Mouse (Mus musculus): ENCODE results near the gene Eya3. TPM values are rescaled to one million over a fixed set of nuclear protein-coding genes. Genes with fewer than 3 reads are reported as not detected.
"Not testable (repeated sequence)": the region's sequence is repeated elsewhere in the genome, so short reads cannot be mapped to it uniquely, and the experiment has no call there.

Eya3 gene
- total RNA-seq, 2 experiments from 2014 or later, result 15.0 to 43.6 TPM

DNA sequence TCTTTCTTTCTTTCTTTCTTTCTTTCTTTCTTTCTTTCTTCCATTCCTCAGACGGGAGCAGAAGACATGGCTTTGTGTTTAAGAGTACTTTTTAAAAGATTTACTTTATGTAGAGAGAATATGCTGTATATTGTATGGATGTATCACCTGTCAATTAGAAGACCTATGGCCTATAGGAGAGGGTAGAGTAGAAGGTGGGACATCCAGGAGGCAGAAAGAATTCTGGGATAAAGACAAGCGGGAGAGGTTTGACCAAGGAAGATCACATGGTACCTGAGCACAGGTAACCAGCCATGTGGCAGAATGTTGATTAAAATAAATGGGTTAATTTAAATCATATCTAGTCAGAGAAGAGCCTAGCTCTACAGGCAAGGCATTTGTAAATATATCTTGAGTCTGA, 96.0 kb downstream of the Eya3 start:
- ATAC-seq (replicated peaks; ENCODE audit: low FRiP score, poor library complexity, severe bottlenecking), result no peak

DNA sequence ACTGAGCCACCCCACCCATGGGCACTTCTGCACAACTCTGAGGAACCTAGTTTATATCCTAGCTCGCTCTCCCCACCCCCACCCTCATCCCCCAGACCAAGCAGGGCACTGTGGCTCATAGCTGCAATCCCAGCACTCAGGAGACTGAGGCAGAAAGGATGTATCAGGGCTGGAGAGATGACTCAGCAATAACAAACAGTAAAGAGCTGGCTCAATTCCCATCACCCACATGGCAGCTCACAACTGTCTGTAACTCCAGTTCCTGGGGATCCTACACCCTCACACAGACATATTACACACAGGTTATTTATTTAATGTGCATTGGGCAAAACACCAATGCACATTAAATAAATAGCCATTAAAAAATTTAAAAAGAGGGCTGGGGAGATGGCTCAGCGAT, 96.6 kb downstream of the Eya3 start:
- ATAC-seq (replicated peaks; ENCODE audit: low FRiP score, poor library complexity, severe bottlenecking), result no peak

DNA sequence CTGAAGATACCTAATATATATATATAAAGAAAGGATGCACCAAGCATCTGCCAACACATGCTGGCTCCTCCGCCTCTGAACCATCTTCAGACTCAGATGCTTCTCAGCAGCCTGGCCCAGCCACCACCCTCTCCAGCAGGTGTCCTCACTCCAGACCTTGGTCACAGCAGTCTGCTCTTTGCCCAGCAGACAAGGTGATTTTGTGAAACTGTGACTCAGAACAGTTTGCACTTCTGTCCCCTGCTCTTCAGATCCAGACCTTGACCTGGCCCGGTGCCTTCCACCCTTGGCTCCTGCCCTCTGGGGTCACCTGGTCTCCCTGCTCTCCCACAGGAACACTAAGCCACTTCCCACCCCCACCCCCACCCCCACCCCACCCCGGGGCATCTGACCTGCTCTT, 97.1 kb downstream of the Eya3 start:
- ATAC-seq (replicated peaks; ENCODE audit: low FRiP score, poor library complexity, severe bottlenecking), result no peak

DNA sequence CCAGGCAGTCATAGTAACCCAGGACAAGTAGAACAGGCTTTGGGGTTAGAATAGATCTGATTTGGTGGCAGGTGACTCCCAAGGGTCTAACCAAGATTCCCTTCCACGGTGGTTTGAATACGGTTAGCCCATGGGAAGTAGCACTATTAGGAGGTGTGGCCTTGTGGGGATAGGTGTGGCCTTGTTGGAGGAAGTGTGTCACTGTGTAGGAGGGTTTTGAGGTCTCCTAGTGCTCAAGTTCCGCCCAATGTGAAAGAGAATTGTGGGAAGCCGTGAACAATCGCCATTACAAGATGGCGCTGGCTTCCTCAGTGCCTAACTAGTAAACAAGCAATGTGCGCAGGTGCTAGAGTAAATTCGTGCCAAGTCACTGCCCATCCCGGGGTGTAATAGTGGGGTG, 98.4 kb downstream of the Eya3 start:
- not testable (repeated sequence) for ATAC-seq (replicated peaks; ENCODE audit: low FRiP score, poor library complexity, severe bottlenecking)

DNA sequence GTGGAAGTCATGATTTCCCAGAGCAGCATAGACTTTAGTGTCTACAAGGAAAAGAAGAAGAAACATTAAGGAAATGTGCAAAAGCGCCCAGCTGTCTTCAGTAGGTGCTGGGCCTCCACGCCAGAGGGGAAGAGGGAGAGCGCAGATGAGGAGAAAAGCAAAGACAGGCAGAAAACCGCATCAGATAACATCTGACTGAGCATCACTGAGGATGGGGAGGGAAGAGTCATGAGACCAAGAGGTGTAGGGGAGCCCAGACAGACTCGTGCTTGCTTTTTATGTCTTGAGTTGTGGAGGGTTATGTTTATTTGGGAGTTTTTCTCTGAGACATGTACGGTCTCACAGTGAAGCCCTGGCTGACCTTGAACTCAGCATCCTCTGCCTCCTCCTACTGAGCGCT, 102.7 kb downstream of the Eya3 start:
- ATAC-seq (replicated peaks; ENCODE audit: low FRiP score, poor library complexity, severe bottlenecking), result no peak

DNA sequence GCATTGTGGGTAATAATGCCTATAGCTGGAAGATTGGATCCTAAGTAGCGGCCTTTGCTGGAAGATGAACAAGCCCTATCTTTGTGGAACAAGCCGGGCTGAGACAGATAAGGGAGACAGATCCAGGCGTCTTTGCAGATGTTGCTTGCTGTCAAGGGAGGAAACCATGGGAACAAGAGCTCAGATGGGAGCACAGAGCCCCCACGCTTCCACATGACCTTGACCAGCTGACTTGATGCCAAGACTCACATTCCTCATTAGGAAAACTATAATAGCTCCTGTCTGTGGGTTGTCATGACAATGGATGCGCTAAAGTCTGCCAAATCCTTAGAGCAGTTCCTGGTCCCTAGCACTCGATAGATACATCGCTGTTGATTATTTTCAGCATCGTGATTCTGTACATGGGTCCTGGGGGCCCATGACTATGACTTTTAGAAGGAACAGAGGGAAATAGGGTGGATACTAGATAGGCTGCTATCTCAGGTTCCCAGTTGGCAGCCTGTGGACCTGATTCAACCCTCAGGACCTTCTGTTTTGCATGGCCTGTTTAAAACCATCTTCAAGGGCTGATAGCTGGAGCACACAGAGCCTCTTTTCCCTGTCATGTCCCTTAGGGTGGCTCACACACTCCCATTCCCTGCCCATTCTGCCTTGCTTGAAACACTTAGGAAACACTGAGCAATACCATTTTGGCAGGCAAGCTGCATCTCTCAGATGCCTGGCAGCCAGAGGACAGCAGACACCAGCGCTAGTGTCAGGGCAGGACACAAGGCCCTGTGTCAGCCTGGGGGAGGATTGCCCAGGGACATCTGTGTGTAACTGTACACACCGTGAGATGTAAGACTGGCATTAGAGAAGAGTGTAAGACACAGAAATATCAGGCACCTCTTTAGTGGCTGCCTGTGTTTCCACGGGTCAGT, 105.5 kb downstream of the Eya3 start:
- no peak for ATAC-seq (replicated peaks; ENCODE audit: low FRiP score, poor library complexity, severe bottlenecking)

DNA sequence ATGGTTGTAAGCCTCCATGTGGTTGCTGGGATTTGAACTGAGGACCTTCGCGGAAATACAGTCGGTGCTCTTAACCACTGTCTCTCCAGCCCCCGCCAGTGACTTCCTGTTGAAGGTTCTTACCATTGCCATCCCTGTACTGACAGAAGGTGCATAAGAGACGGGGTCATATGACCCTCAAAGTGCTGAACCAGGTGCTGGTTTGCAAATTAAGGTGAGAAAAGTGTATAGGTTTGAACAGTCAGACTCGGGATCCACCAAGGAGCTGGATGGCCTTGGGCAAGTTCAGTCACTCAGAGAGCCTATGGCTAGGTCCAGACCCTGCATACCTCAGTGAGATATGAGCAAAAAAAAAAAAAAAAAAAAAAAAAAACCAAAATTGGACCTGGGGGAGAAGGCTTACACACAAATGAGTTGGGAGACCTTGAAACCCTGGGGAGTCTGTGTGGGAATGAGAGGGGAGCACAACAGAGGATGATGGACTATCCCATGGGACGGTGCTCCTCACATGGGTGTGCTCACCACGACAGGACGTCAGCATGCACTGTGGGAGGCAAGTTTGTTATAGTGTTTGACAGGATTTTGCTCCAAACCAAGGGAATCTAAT, 108.2 kb downstream of the Eya3 start:
- ATAC-seq (replicated peaks; ENCODE audit: low FRiP score, poor library complexity, severe bottlenecking), result no peak

DNA sequence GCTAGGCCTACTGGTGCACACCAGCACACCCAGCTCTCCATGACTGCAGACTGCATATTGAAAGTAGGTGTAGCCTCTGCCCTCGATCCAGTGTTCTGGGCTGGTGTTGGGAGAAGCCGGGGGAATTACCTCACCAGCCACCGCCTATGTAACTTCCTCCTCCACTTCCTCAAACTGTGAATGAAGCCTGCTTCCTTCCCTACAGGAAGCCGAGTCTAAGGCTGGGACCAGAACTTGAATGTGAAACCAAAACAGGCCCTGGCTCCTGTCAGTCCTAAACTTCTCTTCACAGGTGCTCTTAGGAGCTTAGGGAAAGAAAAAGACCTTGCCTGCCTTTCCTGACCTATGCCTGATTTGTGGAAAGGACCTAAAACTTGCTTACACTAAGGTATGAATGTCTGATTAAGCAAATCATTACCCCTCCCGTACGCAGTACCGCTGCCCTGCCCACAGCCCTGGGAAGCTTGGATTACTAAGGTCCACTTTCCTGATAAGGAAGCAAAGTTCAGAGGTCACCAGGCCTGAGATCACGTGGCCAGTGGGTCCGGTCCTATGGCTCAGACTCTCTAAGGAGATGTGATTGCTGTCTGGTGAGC, 109.0 kb downstream of the Eya3 start:
- ATAC-seq (replicated peaks; ENCODE audit: low FRiP score, poor library complexity, severe bottlenecking), result no peak

DNA sequence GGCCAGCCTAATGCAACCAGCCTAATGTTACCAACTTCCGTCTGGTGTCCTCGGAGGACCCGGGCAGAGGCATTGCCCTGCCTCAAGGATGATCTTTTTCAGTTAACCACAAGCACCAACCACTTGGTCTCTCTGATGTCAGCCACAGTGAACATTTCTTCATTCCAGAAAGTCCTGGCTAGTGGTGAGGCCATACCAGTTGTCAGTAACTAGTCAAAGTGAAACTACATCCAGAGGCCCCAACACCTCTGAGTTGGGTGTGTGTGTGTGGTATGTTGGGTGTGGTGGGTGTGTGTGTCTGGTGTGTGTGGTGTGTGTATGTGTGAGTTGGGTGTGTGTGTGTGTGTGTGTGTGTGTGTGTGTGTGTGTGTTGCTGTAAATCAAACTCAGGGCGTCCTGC, 110.0 kb downstream of the Eya3 start:
- no peak for ATAC-seq (replicated peaks; ENCODE audit: low FRiP score, poor library complexity, severe bottlenecking)

DNA sequence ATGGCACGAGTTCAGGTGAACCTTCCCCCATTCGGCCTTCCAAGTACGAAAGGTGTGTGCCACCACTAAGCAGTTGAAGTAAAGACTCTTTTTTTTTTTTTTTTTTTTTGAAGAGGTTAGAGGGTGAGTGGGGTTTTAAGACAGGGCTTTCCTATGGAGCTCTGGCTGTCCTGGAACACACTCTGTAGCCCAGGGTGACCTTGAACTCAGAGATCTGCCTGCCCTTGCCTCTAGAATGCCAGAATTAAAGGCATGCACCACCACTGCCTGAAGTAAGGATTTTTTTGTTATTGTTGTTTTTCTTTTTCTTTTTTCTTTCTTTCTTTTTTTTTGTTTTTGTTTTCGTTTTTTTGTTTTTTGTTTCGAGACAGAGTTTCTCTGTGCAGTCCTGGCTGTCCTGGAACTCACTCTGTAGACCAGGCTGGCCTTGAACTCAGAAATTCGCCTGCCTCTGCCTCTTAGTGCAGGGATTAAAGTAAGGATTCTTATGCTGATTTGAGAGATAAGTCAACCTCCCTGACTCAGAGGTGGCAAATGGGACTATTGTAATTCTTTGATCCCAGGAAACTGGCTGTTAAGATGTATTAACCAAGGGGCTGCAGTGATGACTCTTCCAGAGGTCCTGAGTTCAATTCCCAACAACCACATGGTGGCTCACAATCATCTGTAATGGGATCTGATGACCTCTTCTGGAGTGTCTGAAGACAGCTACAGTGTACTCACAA, 110.6 kb downstream of the Eya3 start:
- no peak for ATAC-seq (replicated peaks; ENCODE audit: low FRiP score, poor library complexity, severe bottlenecking)

DNA sequence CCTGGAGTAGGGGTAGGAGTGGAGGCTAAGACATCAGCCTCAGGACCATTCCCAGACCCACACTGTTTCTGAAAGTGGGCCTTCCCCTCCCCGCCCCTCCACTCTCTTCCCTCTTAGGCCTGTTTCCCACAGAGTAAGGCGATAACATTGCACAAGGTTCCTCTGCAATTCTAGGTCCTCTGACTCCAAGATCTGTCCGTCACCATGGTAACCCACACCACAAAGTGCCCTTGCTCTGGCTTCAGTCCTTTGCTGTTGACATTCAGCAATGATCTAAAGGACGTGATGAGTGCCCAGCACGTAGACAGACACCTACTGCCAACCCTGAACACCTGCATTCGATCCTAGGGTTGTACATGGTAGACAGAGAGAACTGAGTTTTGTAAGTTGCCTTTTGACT, 114.2 kb downstream of the Eya3 start:
- ATAC-seq (replicated peaks; ENCODE audit: low FRiP score, poor library complexity, severe bottlenecking), result no peak

DNA sequence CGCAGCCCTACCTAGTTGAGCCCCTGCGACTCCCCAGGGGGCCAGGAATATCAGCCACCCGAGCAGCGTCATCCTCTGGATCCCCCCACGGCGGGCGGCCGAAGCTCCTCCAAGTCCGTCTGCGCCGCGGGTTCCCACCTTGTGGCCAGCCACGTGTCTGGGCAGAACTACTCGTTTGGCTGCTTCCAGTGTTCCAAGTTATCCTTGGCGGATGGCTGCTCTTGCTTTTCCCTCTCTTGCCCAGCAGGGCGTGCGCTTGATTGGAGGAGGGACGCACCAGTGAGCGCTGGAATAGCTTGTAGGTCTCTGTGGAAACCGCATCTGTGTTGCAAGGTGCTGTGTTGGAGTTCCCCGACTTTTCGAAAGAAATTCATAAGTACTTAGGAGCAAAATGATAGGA, 118.2 kb downstream of the Eya3 start, which contains the start of gene Smpdl3b:
Gene Smpdl3b (minus strand): TSS at position 279 of the 400 bp plus-strand sequence.
- no peak for ATAC-seq (replicated peaks; ENCODE audit: low FRiP score, poor library complexity, severe bottlenecking)

DNA sequence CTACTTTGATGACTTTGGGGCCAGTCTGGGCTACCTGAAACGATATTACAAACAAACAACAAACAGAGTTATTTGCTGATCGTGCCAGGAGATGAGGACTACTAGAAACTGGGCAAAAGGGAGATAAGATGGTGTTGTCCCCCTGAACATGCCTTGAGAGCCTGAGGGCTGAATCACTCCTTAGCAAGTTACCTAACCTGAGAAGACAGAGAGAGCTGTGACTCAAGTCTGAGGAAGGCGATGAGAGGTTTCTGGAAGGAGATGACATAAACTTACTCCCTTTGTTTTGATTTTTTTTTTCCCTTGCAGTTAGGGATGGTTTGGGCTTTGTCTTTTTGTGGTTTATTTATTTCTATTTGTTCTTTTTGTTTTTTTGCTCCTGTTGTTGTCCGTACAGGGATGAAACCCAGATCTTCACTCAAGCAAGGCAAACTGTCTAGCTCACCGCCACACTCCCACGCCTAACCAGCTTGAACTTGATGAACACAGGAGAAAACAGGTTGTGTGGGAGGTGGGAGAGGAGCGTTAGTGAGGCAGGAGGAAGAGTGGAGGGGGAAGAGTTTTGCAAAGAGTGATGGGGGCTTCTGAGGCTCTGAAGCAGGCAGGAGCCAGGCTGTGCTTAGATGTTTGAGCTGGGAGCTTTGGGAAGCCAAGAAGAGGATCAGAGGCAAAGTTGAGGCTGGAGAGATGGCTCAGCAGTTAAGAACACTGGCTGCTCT, 119.0 kb downstream of the Eya3 start:
- no peak for ATAC-seq (replicated peaks; ENCODE audit: low FRiP score, poor library complexity, severe bottlenecking)

DNA sequence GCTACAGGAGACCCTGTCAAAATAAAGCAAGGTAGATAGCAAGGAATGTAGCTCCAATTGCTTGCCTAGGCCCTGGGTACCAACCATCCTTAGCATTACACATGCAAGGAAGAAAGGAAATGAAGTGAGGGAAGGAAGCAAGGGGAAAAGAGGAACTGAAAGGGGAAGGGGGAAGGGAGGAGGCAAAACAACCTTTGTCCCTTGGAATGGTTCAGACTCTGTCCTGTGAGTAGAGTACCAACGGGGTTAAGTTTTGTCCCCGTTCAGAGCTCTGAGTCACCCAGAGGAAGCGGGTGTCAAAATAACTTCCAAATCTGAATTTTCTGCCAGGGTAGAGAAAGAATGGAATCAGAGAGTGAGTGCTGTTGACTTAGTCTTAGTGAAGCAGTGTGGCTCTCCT, 121.5 kb downstream of the Eya3 start:
- ATAC-seq (replicated peaks; ENCODE audit: low FRiP score, poor library complexity, severe bottlenecking), result no peak

DNA sequence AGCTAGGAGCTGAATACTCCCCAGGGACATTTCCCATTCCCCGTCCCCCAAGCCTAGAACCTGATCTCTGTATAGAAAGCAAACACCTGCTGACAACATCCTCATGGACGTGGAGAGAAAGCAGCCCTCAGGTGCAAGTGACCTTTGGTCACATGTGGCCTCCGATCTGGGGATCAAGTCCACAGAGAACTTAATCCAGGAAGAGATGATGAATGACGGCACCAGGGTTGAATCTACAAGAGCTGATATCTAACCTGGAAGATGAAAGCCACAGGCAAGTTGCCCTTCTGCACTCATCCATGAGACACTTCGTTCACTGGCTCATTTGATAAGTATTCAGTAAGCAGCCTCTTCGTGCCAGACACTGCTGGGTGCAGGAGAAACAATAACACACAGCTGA, 123.8 kb downstream of the Eya3 start:
- ATAC-seq (replicated peaks; ENCODE audit: low FRiP score, poor library complexity, severe bottlenecking), result no peak

DNA sequence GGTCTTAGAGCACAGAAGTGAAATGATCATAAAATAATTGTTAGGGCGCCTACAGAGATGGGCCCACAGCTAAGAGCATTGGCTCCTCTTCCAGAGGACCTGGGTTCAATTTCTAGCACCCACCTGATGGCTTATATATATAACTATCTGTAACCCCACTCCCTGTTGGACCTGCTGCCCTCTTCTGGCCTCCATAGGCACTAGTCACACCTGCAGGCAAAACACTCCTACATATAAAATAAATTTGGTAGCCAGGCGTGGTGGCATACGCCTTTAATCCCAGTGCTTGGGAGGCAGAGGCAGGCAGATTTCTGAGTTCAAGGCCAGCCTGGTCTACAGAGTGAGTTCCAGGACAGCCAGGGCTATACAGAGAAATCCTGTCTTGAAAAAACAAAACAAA, 124.3 kb downstream of the Eya3 start:
- ATAC-seq (replicated peaks; ENCODE audit: low FRiP score, poor library complexity, severe bottlenecking), result not testable (repeated sequence)

DNA sequence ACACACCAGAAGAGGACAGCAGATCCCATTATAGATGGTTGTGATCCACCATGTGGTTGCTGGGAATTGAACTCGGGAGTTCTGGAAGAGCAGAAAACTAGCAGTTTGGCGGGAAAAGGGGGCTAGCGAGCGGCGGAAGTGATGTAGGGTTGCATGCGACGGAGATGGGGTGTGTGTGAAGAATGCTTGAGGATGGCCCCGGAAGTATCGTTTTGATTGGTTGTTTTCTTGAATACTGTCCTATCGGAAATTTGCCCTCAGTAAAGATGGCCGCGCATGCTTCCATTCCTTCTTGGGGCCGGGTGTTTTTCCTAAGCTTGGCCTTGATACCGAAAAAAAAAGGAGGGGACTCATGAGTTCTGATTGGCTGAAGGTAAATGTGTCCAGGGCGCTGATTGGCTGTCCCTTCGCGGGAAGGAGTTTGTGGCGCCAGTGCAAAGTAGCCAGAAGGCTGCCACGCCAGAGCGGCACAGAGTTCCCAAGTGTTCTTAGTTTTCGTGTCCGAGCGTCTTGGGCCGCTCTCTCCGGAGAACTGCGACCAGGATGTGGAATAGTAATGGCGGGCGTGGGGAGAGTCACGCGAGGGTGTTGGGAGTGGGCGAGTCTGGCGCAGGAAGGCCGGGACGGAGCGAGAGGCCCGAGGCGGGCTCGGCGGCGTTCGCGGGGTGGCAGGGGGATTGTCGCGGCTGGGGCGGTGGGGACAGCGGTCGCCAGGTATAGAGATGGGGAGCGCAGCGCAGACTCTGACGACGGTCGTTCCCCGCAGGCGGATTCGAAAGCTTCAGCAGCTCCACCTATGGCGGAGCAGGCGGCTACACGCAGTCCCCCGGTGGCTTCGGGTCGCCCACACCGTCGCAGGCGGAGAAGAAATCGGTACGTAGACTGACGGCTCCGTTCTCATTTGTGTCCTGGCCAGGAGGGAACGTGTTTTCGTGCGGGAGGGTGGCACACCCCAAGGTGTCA, 129.4 kb downstream of the Eya3 start, which contains the start of gene Rpa2:
Gene Rpa2 (plus strand): TSS at position 419 of the 963 bp plus-strand sequence.
- ATAC-seq (replicated peaks; ENCODE audit: low FRiP score, poor library complexity, severe bottlenecking), result peak; percentile 97

DNA sequence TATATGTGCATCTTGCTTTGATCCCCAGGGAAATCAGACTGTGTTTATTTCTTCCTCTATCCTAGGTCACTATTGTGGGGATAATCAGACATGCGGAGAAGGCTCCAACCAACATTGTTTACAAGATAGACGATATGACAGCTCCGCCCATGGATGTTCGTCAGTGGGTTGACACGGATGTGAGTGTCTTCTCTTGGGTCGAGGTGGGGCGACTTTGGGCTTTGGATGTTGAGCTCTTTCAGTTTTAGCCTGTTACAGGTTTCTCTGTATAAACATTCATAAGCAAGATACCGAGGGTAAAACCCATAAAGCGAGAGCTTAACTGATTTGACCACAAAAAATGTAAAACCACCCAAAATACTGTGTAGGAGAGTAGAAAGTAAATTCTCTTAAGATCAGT, 133.0 kb downstream of the Eya3 start:
- ATAC-seq (replicated peaks; ENCODE audit: low FRiP score, poor library complexity, severe bottlenecking), result no peak

All from erythroid progenitor cell, adult 5-6 weeks (primary cell).